Comparison of ENCODE assay signal across 20 mouse cellular contexts in the genomic region with DNA sequence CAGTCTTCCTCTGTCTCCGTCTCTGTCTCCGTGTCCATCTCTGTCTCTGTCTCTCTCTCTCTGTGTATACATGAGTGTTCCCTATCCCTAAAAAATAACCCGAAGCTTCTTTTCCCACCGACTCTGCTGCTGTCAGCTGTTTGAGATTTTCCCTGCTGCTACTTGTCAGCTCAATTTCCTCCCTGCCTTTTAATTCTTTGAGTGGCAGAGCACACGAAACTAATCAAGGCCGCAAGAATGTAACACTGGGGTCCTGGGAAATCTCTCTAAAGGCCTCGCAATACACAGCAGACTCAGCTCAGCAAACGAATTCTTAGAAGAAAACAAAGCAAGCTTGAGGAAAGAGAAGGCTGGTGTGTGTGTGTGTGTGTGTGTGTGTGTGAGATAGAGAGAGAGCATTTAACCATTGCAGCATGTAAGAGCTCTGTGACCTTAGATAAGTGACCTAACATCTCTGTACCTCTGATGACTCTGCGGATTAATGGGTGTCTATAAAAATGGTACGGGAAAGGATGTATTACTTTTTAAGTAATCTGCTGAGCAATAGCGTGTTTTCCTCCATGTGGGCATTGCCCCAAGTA. TPM values are rescaled to one million over a fixed set of nuclear protein-coding genes. Genes with fewer than 3 reads are reported as not detected.
A peak's percentile ranks its signal among the peaks of the same experiment; 100 is the strongest.
DNase-seq lines count a peak whose midpoint lies in the region; ATAC-seq lines count a peak whose summit lies in the region.
"Had no signal": no experiment of that assay in that cellular context is flagged by ENCODE, and none has a peak within 500 bp of the region (broad histone marks: within the 10 kb centered on the region; RNA-seq: fewer than 3 reads in every experiment).

No protein-coding gene starts in this region.

- DNase-seq in heart, embryonic 10.5 days (ENCODE audit: low spot score) = no peak
- no peak for DNase-seq in heart, postnatal 4 days
- no peak for DNase-seq in hindbrain, embryonic 10.5 days (ENCODE audit: low spot score)
- DNase-seq in liver, embryonic 13.5 days = no peak
- DNase-seq in left cerebral cortex, postnatal 10 days (ENCODE audit: extremely low spot score in 1 of 2, low spot score in 2 of 2) = no peak
- DNase-seq in layer of hippocampus, postnatal 14 days (ENCODE audit: low spot score in 2 of 2) = no peak
- no peak for DNase-seq in kidney, postnatal 4 days
- DNase-seq: cerebellum, postnatal 25 days; heart, postnatal 14 days; kidney, postnatal 36 days; lung, postnatal 10 days had no signal

- no peaks in the 10 kb centered on the region for H3K36me3 ChIP-seq in heart, embryonic 10.5 days
- no peaks in the 10 kb centered on the region for H3K36me3 ChIP-seq in embryonic facial prominence, embryonic 12.5 days
- H3K36me3 ChIP-seq in hindbrain, embryonic 10.5 days = no peaks in the 10 kb centered on the region
- no peaks in the 10 kb centered on the region for H3K36me3 ChIP-seq in liver, embryonic 13.5 days
- H3K36me3 ChIP-seq: limb, embryonic 15.5 days; neural tube, embryonic 13.5 days had no signal

- no peak overlapping the region for H3K4me3 ChIP-seq in heart, embryonic 10.5 days
- no peak overlapping the region for H3K4me3 ChIP-seq in embryonic facial prominence, embryonic 12.5 days
- no peak overlapping the region for H3K4me3 ChIP-seq in hindbrain, embryonic 10.5 days
- H3K4me3 ChIP-seq in liver, embryonic 13.5 days (replicated peaks) = no peak overlapping the region
- H3K4me3 ChIP-seq: erythroblast, embryonic 14.5 days; left cerebral cortex, adult 2 months; limb, embryonic 15.5 days; neural tube, embryonic 13.5 days had no signal

- intact Hi-C loops in left cerebral cortex, postnatal 10 days (cut with DNase I) = no loop called here

- 0 out of 2 replicates have a peak overlapping the region, but pooled peaks have one; percentile 42 for H3K27ac ChIP-seq in heart, embryonic 10.5 days
- H3K27ac ChIP-seq in embryonic facial prominence, embryonic 12.5 days = peak overlapping the region; percentile 71
- H3K27ac ChIP-seq in hindbrain, embryonic 10.5 days = peak overlapping the region; percentile 74
- H3K27ac ChIP-seq in liver, embryonic 13.5 days = 0 out of 2 replicates have a peak overlapping the region, but pooled peaks have one; percentile 23
- H3K27ac ChIP-seq: left cerebral cortex, adult 2 months; limb, embryonic 15.5 days; neural tube, embryonic 13.5 days; stomach, postnatal 0 days had no signal

- no peak for ATAC-seq in embryonic facial prominence, embryonic 12.5 days (ENCODE audit: insufficient number of reproducible peaks, insufficient read depth, low FRiP score, low TSS enrichment)
- ATAC-seq in liver, embryonic 13.5 days (ENCODE audit: low read depth) = peak; percentile 52; the same call in 1 of the 2 replicates
- ATAC-seq: intestine, postnatal 0 days had no signal

- 50% methylated on average over 11 of the region's 11 CpGs for WGBS in heart, embryonic 10.5 days
- WGBS in embryonic facial prominence, embryonic 12.5 days = 19% methylated on average over 11 of the region's 11 CpGs
- WGBS in hindbrain, embryonic 10.5 days = 55% methylated on average over 11 of the region's 11 CpGs
- WGBS in liver, embryonic 13.5 days (ENCODE audit: insufficient replicate concordance) = 42% methylated on average over 11 of the region's 11 CpGs

- no peaks in the 10 kb centered on the region for H3K9me3 ChIP-seq in heart, embryonic 10.5 days
- no peaks in the 10 kb centered on the region for H3K9me3 ChIP-seq in embryonic facial prominence, embryonic 12.5 days
- no peaks in the 10 kb centered on the region for H3K9me3 ChIP-seq in hindbrain, embryonic 10.5 days
- no peaks in the 10 kb centered on the region for H3K9me3 ChIP-seq in liver, embryonic 13.5 days (replicated peaks)
- H3K9me3 ChIP-seq: limb, embryonic 15.5 days; neural tube, embryonic 13.5 days had no signal

- no peak overlapping the region for H3K9ac ChIP-seq in embryonic facial prominence, embryonic 12.5 days
- no peak overlapping the region for H3K9ac ChIP-seq in liver, embryonic 13.5 days
- H3K9ac ChIP-seq: limb, embryonic 15.5 days; neural tube, embryonic 13.5 days had no signal

- peaks cover 8% of the 10 kb centered on the region; the same call in 1 of the 2 replicates for H3K27me3 ChIP-seq in heart, embryonic 10.5 days (ENCODE audit: insufficient read depth, poor library complexity, severe bottlenecking)
- H3K27me3 ChIP-seq in embryonic facial prominence, embryonic 12.5 days = no peaks in the 10 kb centered on the region
- no peaks in the 10 kb centered on the region for H3K27me3 ChIP-seq in hindbrain, embryonic 10.5 days (ENCODE audit: insufficient read depth, poor library complexity, severe bottlenecking)
- no peaks in the 10 kb centered on the region for H3K27me3 ChIP-seq in liver, embryonic 13.5 days
- H3K27me3 ChIP-seq: limb, embryonic 15.5 days; neural tube, embryonic 13.5 days had no signal

- H3K4me1 ChIP-seq in heart, embryonic 10.5 days = peaks cover 45% of the 10 kb centered on the region
- peaks cover 42% of the 10 kb centered on the region for H3K4me1 ChIP-seq in embryonic facial prominence, embryonic 12.5 days
- H3K4me1 ChIP-seq in hindbrain, embryonic 10.5 days (replicated peaks) = peaks cover 52% of the 10 kb centered on the region
- peaks cover 27% of the 10 kb centered on the region for H3K4me1 ChIP-seq in liver, embryonic 13.5 days (replicated peaks)

- 0 out of 2 replicates have a peak overlapping the region, but pooled peaks have one; percentile 12 for H3K4me2 ChIP-seq in embryonic facial prominence, embryonic 12.5 days (replicated peaks)
- no peak overlapping the region for H3K4me2 ChIP-seq in liver, embryonic 13.5 days
- H3K4me2 ChIP-seq: limb, embryonic 15.5 days; neural tube, embryonic 13.5 days had no signal

RNA-seq across cellular contexts. Expression of a gene that starts 15.0 kb away (rescaled TPM):
- polyA plus RNA-seq in heart, embryonic 10.5 days (2016; fragmentation: Nextera tagmentation; extraction: Ambion mirVana) = 0.07 and 0.39 TPM in 2 replicates
- not detected for total RNA-seq in heart, postnatal 4 days (2021)
- 0.08 TPM in 2 replicates for polyA plus RNA-seq in embryonic facial prominence, embryonic 12.5 days (2016; fragmentation: Nextera tagmentation; extraction: Ambion mirVana)
- polyA plus RNA-seq in hindbrain, embryonic 10.5 days (2016; fragmentation: Nextera tagmentation; extraction: Ambion mirVana) = 0.07 TPM in 1 of 2 replicates, not detected in the other
- polyA plus RNA-seq in liver, embryonic 13.5 days (2015; fragmentation: Nextera tagmentation; extraction: Ambion mirVana) = 2.0 and 2.2 TPM in 2 replicates
- total RNA-seq in left cerebral cortex, postnatal 10 days (2021) = not detected
- not detected for total RNA-seq in layer of hippocampus, postnatal 14 days (2021)
- total RNA-seq: heart, adult 8-10 months; heart, postnatal 14 days; left cerebral cortex, adult 2 months had no signal

RNA-seq across cellular contexts. Expression of a gene that starts 27.2 kb away (rescaled TPM):
- polyA plus RNA-seq in heart, embryonic 10.5 days (2016; fragmentation: Nextera tagmentation; extraction: Ambion mirVana) = 9.3 and 12.2 TPM in 2 replicates
- 1 to 10 TPM; 4.0 to 4.6 TPM for total RNA-seq in heart, postnatal 4 days (2021)
- 17.0 and 17.1 TPM in 2 replicates for polyA plus RNA-seq in embryonic facial prominence, embryonic 12.5 days (2016; fragmentation: Nextera tagmentation; extraction: Ambion mirVana)
- 16.9 and 19.9 TPM in 2 replicates for polyA plus RNA-seq in hindbrain, embryonic 10.5 days (2016; fragmentation: Nextera tagmentation; extraction: Ambion mirVana)
- 0.97 and 1.0 TPM in 2 replicates for polyA plus RNA-seq in liver, embryonic 13.5 days (2015; fragmentation: Nextera tagmentation; extraction: Ambion mirVana)
- 10 to 100 TPM; 11.9 to 13.2 TPM for total RNA-seq in left cerebral cortex, postnatal 10 days (2021)
- 10 to 100 TPM; 12.6 to 13.4 TPM for total RNA-seq in layer of hippocampus, postnatal 14 days (2021)
- polyA plus RNA-seq: erythroblast, embryonic 14.5 days had no signal

RNA-seq across cellular contexts. Expression of a gene that starts 46.7 kb away (rescaled TPM):
- 0.23 and 0.60 TPM in 2 replicates for polyA plus RNA-seq in heart, embryonic 10.5 days (2016; fragmentation: Nextera tagmentation; extraction: Ambion mirVana)
- not detected for total RNA-seq in heart, postnatal 4 days (2021)
- polyA plus RNA-seq in embryonic facial prominence, embryonic 12.5 days (2016; fragmentation: Nextera tagmentation; extraction: Ambion mirVana) = 2.6 and 2.9 TPM in 2 replicates
- 5.5 and 6.7 TPM in 2 replicates for polyA plus RNA-seq in hindbrain, embryonic 10.5 days (2016; fragmentation: Nextera tagmentation; extraction: Ambion mirVana)
- polyA plus RNA-seq in liver, embryonic 13.5 days (2015; fragmentation: Nextera tagmentation; extraction: Ambion mirVana) = 0.05 and 0.07 TPM in 2 replicates
- under 1 TPM; 0.59 to 0.79 TPM for total RNA-seq in left cerebral cortex, postnatal 10 days (2021)
- total RNA-seq in layer of hippocampus, postnatal 14 days (2021) = 1 to 10 TPM; 1.2 to 1.3 TPM
- total RNA-seq: gastrocnemius, adult 8-10 months; heart, adult 8-10 months; heart, postnatal 14 days; left cerebral cortex, adult 2 months had no signal
- polyA plus RNA-seq: erythroblast, embryonic 14.5 days had no signal

RNA-seq across cellular contexts. Expression of a gene that starts 57.8 kb away (rescaled TPM):
- polyA plus RNA-seq in heart, embryonic 10.5 days (2016; fragmentation: Nextera tagmentation; extraction: Ambion mirVana) = 0.14 and 0.53 TPM in 2 replicates
- under 1 TPM in 1 of 2 experiments, not detected in 1; 0.10 TPM for total RNA-seq in heart, postnatal 4 days (2021)
- polyA plus RNA-seq in embryonic facial prominence, embryonic 12.5 days (2016; fragmentation: Nextera tagmentation; extraction: Ambion mirVana) = 0.10 and 0.24 TPM in 2 replicates
- 0.84 and 1.1 TPM in 2 replicates for polyA plus RNA-seq in hindbrain, embryonic 10.5 days (2016; fragmentation: Nextera tagmentation; extraction: Ambion mirVana)
- polyA plus RNA-seq in liver, embryonic 13.5 days (2015; fragmentation: Nextera tagmentation; extraction: Ambion mirVana) = 4.4 and 4.9 TPM in 2 replicates
- 10 to 100 TPM; 18.7 to 19.9 TPM for total RNA-seq in left cerebral cortex, postnatal 10 days (2021)
- 10 to 100 TPM; 13.0 to 19.6 TPM for total RNA-seq in layer of hippocampus, postnatal 14 days (2021)
- polyA plus RNA-seq: intestine, postnatal 0 days had no signal

Comparison
In these comparisons a context has a peak if more than half of its experiments do, and no peak if none do; other contexts are left out.
1. H3K27ac ChIP-seq: peak in every context shown above with its lines; median percentile 74 in hindbrain, embryonic 10.5 days; 71 in embryonic facial prominence, embryonic 12.5 days; 42 in heart, embryonic 10.5 days; 23 in liver, embryonic 13.5 days.